Mouse (Mus musculus) olfactory bulb, adult 2 months (tissue): ENCODE results near the gene Ipo9. TPM values are rescaled to one million over a fixed set of nuclear protein-coding genes. Genes with fewer than 3 reads are reported as not detected.

Experiments
- H3K27ac ChIP-seq: fragments of 200-500 bp; 2 replicates; pipeline ENCODE4 v1.5.1; 2012; ENCODE audit warnings: low read depth, low read length; ENCODE audit not compliant: insufficient read depth
- H3K4me1 ChIP-seq: fragments of 200-500 bp; 2 replicates; pipeline ENCODE4 v1.6.1; 2012; ENCODE audit warnings: low read length; ENCODE audit not compliant: control insufficient read depth, insufficient read depth
- H3K4me3 ChIP-seq: fragments of 200-500 bp; 2 replicates; pipeline ENCODE4 v1.5.1; 2012; ENCODE audit warnings: mild to moderate bottlenecking, low read depth, low read length, moderate library complexity; ENCODE audit not compliant: insufficient read depth
- CTCF ChIP-seq: fragments of 200-500 bp; IDR thresholded peaks from 2 replicates; pipeline ENCODE4 v1.5.1; 2012; ENCODE audit warnings: low read depth, mild to moderate bottlenecking, low read length, moderate library complexity; ENCODE audit not compliant: insufficient read depth
- POLR2A ChIP-seq: fragments of 200-500 bp; IDR thresholded peaks from 2 replicates; pipeline ENCODE4 v1.6.1; 2012; ENCODE audit warnings: mild to moderate bottlenecking, low read depth, low read length, moderate library complexity; ENCODE audit not compliant: insufficient read depth
- WGBS: fragments of 180-500 bp; shearing (Covaris S2); methylation state at CpG from one replicate; pipeline ENCODE4 v1.1.7; 2018; 5-methylcytosine and 5-hydroxymethylcytosine counted together
- polyA plus RNA-seq: library from polyadenylated mRNA; stranded (reverse); fragments of >200 nt; gene quantifications from 2 replicates; pipeline ENCODE4 v1.2.4, GENCODE M21; 2012; ENCODE audit warnings: low replicate concordance; ENCODE audit not compliant: missing spikeins, insufficient read depth, insufficient read length

The Ipo9 gene
- not detected in 2 replicates for polyA plus RNA-seq

GRCm38 (mm10) chr1:135429901-135430668 lies at the start of gene Ipo9:
Gene Ipo9 (minus strand): TSS chr1:135430499.
- H3K4me3 ChIP-seq, result peak within 1 kb of the TSS; percentile 98
- H3K4me1 ChIP-seq, result peaks cover 4% of the 10 kb centered on the region; the same call in 1 of the 2 replicates
- under 1% methylated on average over 65 of the region's 65 CpGs for WGBS
- TF ChIP-seq POLR2A (peak; percentile 49), CTCF (0 out of 2 replicates have a peak, but pooled peaks have one; percentile 47)
- peak within 1 kb of the TSS; percentile 86 for H3K27ac ChIP-seq

DNA sequence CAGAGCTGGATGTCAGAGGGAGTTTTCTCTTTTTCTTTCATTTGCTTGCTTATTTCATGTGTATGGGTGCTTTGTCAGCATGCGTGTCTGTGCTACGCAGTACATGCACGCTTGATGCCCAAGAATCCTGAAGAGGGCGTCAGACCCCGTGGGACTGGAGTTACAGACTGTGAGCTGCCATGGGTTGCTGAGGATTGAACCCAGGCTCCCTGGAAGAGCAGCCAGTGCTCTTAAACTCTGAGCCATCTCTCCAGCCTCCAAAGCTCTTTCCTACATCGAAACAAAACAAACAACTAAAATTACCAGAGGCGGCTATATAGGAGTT lies 45.2 kb upstream of the Ipo9 start:
- Histone ChIP-seq H3K4me3 (no peak overlapping the region), H3K4me1 (peaks cover 15% of the 10 kb centered on the region; the same call in 1 of the 2 replicates), H3K27ac (no peak overlapping the region)
- WGBS, result 67% methylated on average over 7 of the region's 7 CpGs
- TF ChIP-seq CTCF (no peak), POLR2A (no peak)

- no peak for TF ChIP-seq POLR2A
- TF ChIP-seq CTCF, result no peak
These were observed 44.7 kb upstream of the Ipo9 start for GRCm38 (mm10) chr1:135474861-135475570.

GRCm38 (mm10) chr1:135472536-135472935 lies 42.2 kb upstream of the Ipo9 start:
- Histone ChIP-seq H3K4me3 (no peak overlapping the region), H3K4me1 (peaks cover 10% of the 10 kb centered on the region; the same call in 1 of the 2 replicates), H3K27ac (no peak overlapping the region)
- no peak for TF ChIP-seq POLR2A
- TF ChIP-seq CTCF, result no peak
- WGBS, result 82% methylated on average over 5 of the region's 5 CpGs

More at GRCm38 (mm10) chr1:135474861-135475570, 44.7 kb upstream of the Ipo9 start:
- whole genome bisulfite sequencing, result 59% methylated on average over 15 of the region's 15 CpGs
- peaks cover 15% of the 10 kb centered on the region; the same call in 1 of the 2 replicates for H3K4me1 ChIP-seq
- H3K4me3 ChIP-seq, result no peak overlapping the region
- no peak overlapping the region for H3K27ac ChIP-seq

DNA sequence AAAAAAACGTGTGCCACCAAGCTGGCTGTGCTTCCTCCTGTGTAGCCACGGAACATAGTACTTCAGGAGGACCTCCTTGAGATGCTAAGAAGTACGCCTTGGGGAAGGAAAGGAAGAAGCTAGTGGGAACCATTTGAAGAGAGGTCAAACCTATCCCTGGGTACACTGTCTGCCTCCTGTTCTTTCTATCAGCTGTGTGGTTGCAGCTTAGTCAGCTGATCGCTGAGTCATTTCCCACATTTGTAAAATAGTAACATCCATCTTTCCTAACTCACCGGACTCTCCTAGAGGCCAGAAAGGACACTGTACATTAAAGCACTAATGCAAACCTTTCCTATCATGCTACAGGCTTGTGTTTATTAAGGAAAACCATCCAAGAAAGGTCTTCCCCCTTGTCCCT lies 41.4 kb upstream of the Ipo9 start:
- WGBS, result 70% methylated on average over 5 of the region's 5 CpGs
- TF ChIP-seq POLR2A (no peak), CTCF (no peak)
- no peak overlapping the region for H3K4me3 ChIP-seq

GRCm38 (mm10) chr1:135470546-135470945 lies 40.2 kb upstream of the Ipo9 start:
- Histone ChIP-seq H3K27ac (no peak overlapping the region), H3K4me3 (no peak overlapping the region), H3K4me1 (peaks cover 6% of the 10 kb centered on the region; the same call in 1 of the 2 replicates)
- TF ChIP-seq CTCF (no peak), POLR2A (no peak)
- WGBS, result 94% methylated on average over 13 of the region's 13 CpGs

More for the DNA sequence above, 41.4 kb upstream of the Ipo9 start:
- Histone ChIP-seq H3K27ac (no peak overlapping the region), H3K4me1 (peaks cover 10% of the 10 kb centered on the region; the same call in 1 of the 2 replicates)

- Histone ChIP-seq H3K27ac (no peak overlapping the region), H3K4me1 (peaks cover 3% of the 10 kb centered on the region), H3K4me3 (no peak overlapping the region)
- TF ChIP-seq POLR2A (no peak), CTCF (no peak)
- 95% methylated on average over 5 of the region's 5 CpGs for WGBS
These were observed 37.2 kb upstream of the Ipo9 start for GRCm38 (mm10) chr1:135467462-135467861.

- Histone ChIP-seq H3K4me3 (no peak overlapping the region), H3K4me1 (peaks cover under 1% of the 10 kb centered on the region), H3K27ac (no peak overlapping the region)
- WGBS, result 61% methylated on average over 3 of the region's 3 CpGs
- TF ChIP-seq POLR2A, result no peak
- no peak for TF ChIP-seq CTCF
These were observed 36.6 kb upstream of the Ipo9 start for GRCm38 (mm10) chr1:135466935-135467334.

GRCm38 (mm10) chr1:135465734-135466133 lies 35.4 kb upstream of the Ipo9 start:
- 90% methylated on average over 19 of the region's 19 CpGs for WGBS
- Histone ChIP-seq H3K27ac (no peak overlapping the region), H3K4me1 (no peaks in the 10 kb centered on the region; the same call in 1 of the 2 replicates), H3K4me3 (no peak overlapping the region)
- TF ChIP-seq CTCF (no peak), POLR2A (no peak)
